Mouse (Mus musculus) liver, adult 2 months (tissue): ENCODE results near the gene Ankrd66.
"Not testable (repeated sequence)": the region's sequence is repeated elsewhere in the genome, so short reads cannot be mapped to it uniquely, and the experiment has no call there.

Experiments used
- CTCF ChIP-seq: fragments of 200-500 bp; IDR thresholded peaks from 2 replicates; pipeline ENCODE4 v1.5.1; 2011; ENCODE audit warnings: low read depth, low read length, control low read depth
- POLR2A ChIP-seq: fragments of 200-500 bp; IDR thresholded peaks from 2 replicates; pipeline ENCODE4 v1.6.1; 2011; ENCODE audit warnings: low read length, control low read depth; ENCODE audit not compliant: insufficient read depth; ENCODE audit errors: extremely low read depth

GRCm38 (mm10) chr17:43490371-43490770, 53.1 kb downstream of the Ankrd66 start:
- TF ChIP-seq POLR2A, CTCF: not testable (repeated sequence)
